Mouse (Mus musculus): ENCODE measurements at regions not wholly inside any gene's neighbourhood (a gene's known extent, or its start where the extent isn't known, plus 50 kb on each side); places are given as distances from the start of the nearest gene placed in this dataset.

DNA sequence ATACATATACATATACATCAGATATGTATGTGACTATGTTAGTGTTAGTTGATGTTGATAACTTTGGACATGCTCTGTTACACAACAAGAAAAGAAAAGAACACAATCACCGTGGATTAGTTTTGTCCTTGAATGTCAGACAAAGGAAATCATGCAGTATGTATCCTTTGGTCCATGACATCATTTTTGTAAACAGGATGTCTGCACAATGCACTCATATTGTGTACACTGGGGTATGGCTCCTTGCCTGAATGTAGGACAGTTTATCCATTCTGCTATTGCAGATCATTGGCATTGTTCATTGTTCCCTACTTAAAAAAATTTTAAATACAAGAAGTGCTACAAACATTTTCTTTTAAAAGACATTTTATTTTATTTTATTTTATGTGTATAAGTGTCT, 157.6 kb upstream of the Gdf10 start:
- Histone ChIP-seq H3K9me3 (replicated peaks; ENCODE audit: control insufficient read depth, insufficient read depth, low read length, poor library complexity, severe bottlenecking) (no peaks in the 10 kb centered on the region), H3K9ac (ENCODE audit: low read depth, poor library complexity, severe bottlenecking) (no peak overlapping the region), H3K4me1 (ENCODE audit: control insufficient read depth, insufficient read depth, low read length) (no peaks in the 10 kb centered on the region), H3K27ac (ENCODE audit: insufficient read depth, low read length) (no peak overlapping the region), H3K36me3 (ENCODE audit: control insufficient read depth, insufficient read depth, low read length, poor library complexity, severe bottlenecking) (no peaks in the 10 kb centered on the region), H3K4me3 (ENCODE audit: low read depth, low read length) (no peak overlapping the region), H3K27me3 (ENCODE audit: control insufficient read depth, insufficient read depth, low read length, poor library complexity, severe bottlenecking) (no peaks in the 10 kb centered on the region)
- TF ChIP-seq POLR2A (IDR thresholded peaks at IDR 0.05; ENCODE audit: insufficient read depth, low read length) (no peak), EP300 (IDR thresholded peaks at IDR 0.05; ENCODE audit: insufficient read depth, low read depth, low read length) (no peak), CTCF (IDR thresholded peaks at IDR 0.05; ENCODE audit: low read depth, low read length) (no peak)

GRCm38 (mm10) chr14:33772374-33772773, 151.0 kb upstream of the Gdf10 start:
- Histone ChIP-seq H3K27ac (ENCODE audit: insufficient read depth, low read length) (no peak overlapping the region), H3K4me1 (ENCODE audit: control insufficient read depth, insufficient read depth, low read length) (no peaks in the 10 kb centered on the region), H3K36me3 (ENCODE audit: control insufficient read depth, insufficient read depth, low read length, poor library complexity, severe bottlenecking) (no peaks in the 10 kb centered on the region), H3K9ac (ENCODE audit: low read depth, poor library complexity, severe bottlenecking) (no peak overlapping the region), H3K9me3 (replicated peaks; ENCODE audit: control insufficient read depth, insufficient read depth, low read length, poor library complexity, severe bottlenecking) (no peaks in the 10 kb centered on the region), H3K4me3 (ENCODE audit: low read depth, low read length) (no peak overlapping the region), H3K27me3 (ENCODE audit: control insufficient read depth, insufficient read depth, low read length, poor library complexity, severe bottlenecking) (no peaks in the 10 kb centered on the region)
- no peak for TF ChIP-seq CTCF (IDR thresholded peaks at IDR 0.05; ENCODE audit: low read depth, low read length)
- TF ChIP-seq POLR2A (IDR thresholded peaks at IDR 0.05; ENCODE audit: insufficient read depth, low read length): no peak
- no peak for TF ChIP-seq EP300 (IDR thresholded peaks at IDR 0.05; ENCODE audit: insufficient read depth, low read depth, low read length)

- TF ChIP-seq EP300 (IDR thresholded peaks at IDR 0.05; ENCODE audit: insufficient read depth, low read depth, low read length) (no peak), POLR2A (IDR thresholded peaks at IDR 0.05; ENCODE audit: insufficient read depth, low read length) (no peak), CTCF (IDR thresholded peaks at IDR 0.05; ENCODE audit: low read depth, low read length) (no peak)
- Histone ChIP-seq H3K36me3 (ENCODE audit: control insufficient read depth, insufficient read depth, low read length, poor library complexity, severe bottlenecking) (no peaks in the 10 kb centered on the region), H3K4me1 (ENCODE audit: control insufficient read depth, insufficient read depth, low read length) (no peaks in the 10 kb centered on the region), H3K9me3 (replicated peaks; ENCODE audit: control insufficient read depth, insufficient read depth, low read length, poor library complexity, severe bottlenecking) (no peaks in the 10 kb centered on the region), H3K4me3 (ENCODE audit: low read depth, low read length) (no peak overlapping the region), H3K9ac (ENCODE audit: low read depth, poor library complexity, severe bottlenecking) (no peak overlapping the region), H3K27me3 (ENCODE audit: control insufficient read depth, insufficient read depth, low read length, poor library complexity, severe bottlenecking) (no peaks in the 10 kb centered on the region), H3K27ac (ENCODE audit: insufficient read depth, low read length) (no peak overlapping the region)
These were observed 133.8 kb upstream of the Gdf10 start for GRCm38 (mm10) chr14:33789556-33789955.

GRCm38 (mm10) chr14:33794262-33794661, 129.1 kb upstream of the Gdf10 start:
- TF ChIP-seq POLR2A (IDR thresholded peaks at IDR 0.05; ENCODE audit: insufficient read depth, low read length) (no peak), EP300 (IDR thresholded peaks at IDR 0.05; ENCODE audit: insufficient read depth, low read depth, low read length) (no peak), CTCF (IDR thresholded peaks at IDR 0.05; ENCODE audit: low read depth, low read length) (no peak)
- Histone ChIP-seq H3K9ac (ENCODE audit: low read depth, poor library complexity, severe bottlenecking) (no peak overlapping the region), H3K4me1 (ENCODE audit: control insufficient read depth, insufficient read depth, low read length) (no peaks in the 10 kb centered on the region), H3K4me3 (ENCODE audit: low read depth, low read length) (no peak overlapping the region), H3K36me3 (ENCODE audit: control insufficient read depth, insufficient read depth, low read length, poor library complexity, severe bottlenecking) (no peaks in the 10 kb centered on the region), H3K9me3 (replicated peaks; ENCODE audit: control insufficient read depth, insufficient read depth, low read length, poor library complexity, severe bottlenecking) (no peaks in the 10 kb centered on the region), H3K27ac (ENCODE audit: insufficient read depth, low read length) (no peak overlapping the region), H3K27me3 (ENCODE audit: control insufficient read depth, insufficient read depth, low read length, poor library complexity, severe bottlenecking) (no peaks in the 10 kb centered on the region)

- Histone ChIP-seq H3K9ac (ENCODE audit: low read depth, poor library complexity, severe bottlenecking) (no peak overlapping the region), H3K9me3 (replicated peaks; ENCODE audit: control insufficient read depth, insufficient read depth, low read length, poor library complexity, severe bottlenecking) (no peaks in the 10 kb centered on the region; the same call in 1 of the 2 replicates), H3K4me1 (ENCODE audit: control insufficient read depth, insufficient read depth, low read length) (no peaks in the 10 kb centered on the region), H3K27me3 (ENCODE audit: control insufficient read depth, insufficient read depth, low read length, poor library complexity, severe bottlenecking) (no peaks in the 10 kb centered on the region), H3K4me3 (ENCODE audit: low read depth, low read length) (no peak overlapping the region), H3K27ac (ENCODE audit: insufficient read depth, low read length) (no peak overlapping the region), H3K36me3 (ENCODE audit: control insufficient read depth, insufficient read depth, low read length, poor library complexity, severe bottlenecking) (no peaks in the 10 kb centered on the region)
- TF ChIP-seq CTCF (IDR thresholded peaks at IDR 0.05; ENCODE audit: low read depth, low read length): no peak
- TF ChIP-seq POLR2A (IDR thresholded peaks at IDR 0.05; ENCODE audit: insufficient read depth, low read length): no peak
- no peak for TF ChIP-seq EP300 (IDR thresholded peaks at IDR 0.05; ENCODE audit: insufficient read depth, low read depth, low read length)
These were observed 125.7 kb upstream of the Gdf10 start for GRCm38 (mm10) chr14:33797551-33798303.

DNA sequence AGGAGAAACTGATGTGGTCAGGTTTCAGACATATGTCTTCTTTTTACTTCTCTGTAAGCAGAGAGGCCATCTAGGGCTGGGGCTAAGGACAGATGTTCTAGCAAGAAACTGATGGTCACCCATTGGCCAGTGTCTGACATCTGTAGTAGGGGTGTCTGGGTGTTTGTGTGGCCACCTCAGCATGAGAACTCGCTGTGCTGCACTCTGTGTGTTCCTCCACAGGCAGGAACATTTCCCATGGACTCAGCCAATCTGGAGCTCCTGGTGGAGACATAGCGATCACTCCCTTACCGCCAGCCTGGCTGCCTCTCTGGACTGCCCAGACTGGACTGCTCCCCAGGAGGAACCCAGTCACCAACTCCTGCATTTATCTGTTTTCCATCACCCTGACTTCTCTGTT, 119.1 kb upstream of the Gdf10 start:
- Histone ChIP-seq H3K9ac (ENCODE audit: low read depth, poor library complexity, severe bottlenecking) (no peak overlapping the region), H3K36me3 (ENCODE audit: control insufficient read depth, insufficient read depth, low read length, poor library complexity, severe bottlenecking) (no peaks in the 10 kb centered on the region), H3K27me3 (ENCODE audit: control insufficient read depth, insufficient read depth, low read length, poor library complexity, severe bottlenecking) (no peaks in the 10 kb centered on the region), H3K4me3 (ENCODE audit: low read depth, low read length) (no peak overlapping the region), H3K9me3 (replicated peaks; ENCODE audit: control insufficient read depth, insufficient read depth, low read length, poor library complexity, severe bottlenecking) (no peaks in the 10 kb centered on the region; the same call in 1 of the 2 replicates), H3K4me1 (ENCODE audit: control insufficient read depth, insufficient read depth, low read length) (no peaks in the 10 kb centered on the region), H3K27ac (ENCODE audit: insufficient read depth, low read length) (no peak overlapping the region)
- TF ChIP-seq POLR2A (IDR thresholded peaks at IDR 0.05; ENCODE audit: insufficient read depth, low read length): no peak
- TF ChIP-seq EP300 (IDR thresholded peaks at IDR 0.05; ENCODE audit: insufficient read depth, low read depth, low read length): no peak
- no peak for TF ChIP-seq CTCF (IDR thresholded peaks at IDR 0.05; ENCODE audit: low read depth, low read length)

Measured in ES-Bruce4 (cell line).